In the genomic region with DNA sequence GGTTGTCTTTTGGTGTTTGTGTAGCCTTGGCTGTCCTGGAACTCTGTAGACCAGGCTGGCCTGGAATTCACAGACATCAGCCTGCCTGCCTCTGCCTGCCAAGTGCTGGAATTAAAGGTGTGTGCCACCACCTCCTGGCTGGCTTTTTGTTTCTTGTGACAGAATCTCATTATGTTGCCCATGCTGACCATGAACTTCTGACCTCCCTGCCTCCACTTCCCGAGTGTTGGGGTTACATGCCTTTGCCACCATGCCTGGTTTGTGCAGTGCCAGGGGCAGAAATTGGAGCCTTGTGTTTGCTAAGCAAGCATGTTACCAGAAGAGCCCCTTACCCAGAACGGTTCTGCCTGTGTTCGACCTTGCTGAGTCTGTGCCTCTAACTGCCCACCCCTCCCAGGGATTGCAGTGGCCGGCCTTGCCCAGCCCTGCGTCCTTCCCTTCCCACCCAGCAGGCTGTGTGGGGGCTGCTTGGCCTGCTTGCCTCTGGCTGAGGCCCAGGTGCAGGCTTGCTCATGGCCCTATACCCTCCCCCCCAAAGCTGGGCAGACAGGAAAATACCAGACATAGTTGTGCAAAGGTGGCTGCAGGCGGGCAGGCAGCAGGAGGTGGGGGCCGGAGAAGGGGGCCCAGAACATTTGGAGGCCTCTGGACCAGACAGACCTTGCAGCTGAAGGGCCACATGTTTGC, we compare ENCODE assay signal across 8 mouse cellular contexts. TPM values are rescaled to one million over a fixed set of nuclear protein-coding genes. Genes with fewer than 3 reads are reported as not detected.
DNase-seq lines count a peak whose midpoint lies in the region; ATAC-seq lines count a peak whose summit lies in the region.

No protein-coding gene starts in this region.

- peak; percentile 49; the same call in 1 of the 2 replicates for ATAC-seq in heart, embryonic 14.5 days (ENCODE audit: insufficient number of reproducible peaks, insufficient read depth, low FRiP score, low read depth)
- peak; percentile 50; the same call in 1 of the 2 replicates for ATAC-seq in embryonic facial prominence, embryonic 14.5 days (ENCODE audit: low read depth)
- no peak for ATAC-seq in midbrain, embryonic 13.5 days
- ATAC-seq in erythroblast, adult 5-6 weeks (replicated peaks; ENCODE audit: low FRiP score, poor library complexity, severe bottlenecking) = no peak

- whole genome bisulfite sequencing in heart, embryonic 14.5 days = 14% methylated on average over 7 of the region's 7 CpGs
- WGBS in embryonic facial prominence, embryonic 14.5 days = 10% methylated on average over 7 of the region's 7 CpGs
- WGBS in midbrain, embryonic 13.5 days = 40% methylated on average over 7 of the region's 7 CpGs

- H3K27ac ChIP-seq in heart, embryonic 14.5 days (replicated peaks in 1 of 2; ENCODE audit: control insufficient read depth in 1 of 2, insufficient read depth in 1 of 2, low read depth in 2 of 2, low read length in 2 of 2) = peak overlapping the region; percentile 89
- peak overlapping the region; percentile 77; the same call in 1 of the 2 replicates for H3K27ac ChIP-seq in embryonic facial prominence, embryonic 14.5 days (replicated peaks; ENCODE audit: low read depth, low read length)
- peak overlapping the region; percentile 16; the same call in 1 of the 2 replicates for H3K27ac ChIP-seq in midbrain, embryonic 13.5 days

- no peaks in the 10 kb centered on the region for H3K36me3 ChIP-seq in heart, embryonic 14.5 days (ENCODE audit: control insufficient read depth, insufficient read depth, low read length)
- no peaks in the 10 kb centered on the region for H3K36me3 ChIP-seq in embryonic facial prominence, embryonic 14.5 days (ENCODE audit: control insufficient read depth, insufficient read depth, low read length)
- no peaks in the 10 kb centered on the region for H3K36me3 ChIP-seq in midbrain, embryonic 13.5 days

- H3K4me3 ChIP-seq in heart, embryonic 14.5 days (ENCODE audit: control insufficient read depth in 1 of 2, insufficient read depth in 1 of 2, low read depth in 1 of 2, low read length in 2 of 2) = no peak overlapping the region
- no peak overlapping the region for H3K4me3 ChIP-seq in embryonic facial prominence, embryonic 14.5 days (ENCODE audit: low read depth, low read length)
- H3K4me3 ChIP-seq in midbrain, embryonic 13.5 days (replicated peaks) = no peak overlapping the region

- peak overlapping the region; percentile 36 for H3K4me2 ChIP-seq in heart, embryonic 14.5 days (ENCODE audit: low read length)
- peak overlapping the region; percentile 27; the same call in 1 of the 2 replicates for H3K4me2 ChIP-seq in embryonic facial prominence, embryonic 14.5 days (ENCODE audit: low read depth, low read length)
- no peak overlapping the region for H3K4me2 ChIP-seq in midbrain, embryonic 13.5 days (replicated peaks)

- no peaks in the 10 kb centered on the region for H3K9me3 ChIP-seq in heart, embryonic 14.5 days (ENCODE audit: control insufficient read depth, low read length)
- no peaks in the 10 kb centered on the region for H3K9me3 ChIP-seq in embryonic facial prominence, embryonic 14.5 days (ENCODE audit: control insufficient read depth, low read length)
- no peaks in the 10 kb centered on the region for H3K9me3 ChIP-seq in midbrain, embryonic 13.5 days

- DNase-seq in heart, adult 9 months (ENCODE audit: low spot score in 2 of 2) = no peak
- DNase-seq in embryonic facial prominence, embryonic 14.5 days (ENCODE audit: low spot score) = no peak
- peak; percentile 80 to 92 for DNase-seq in kidney, adult 8-10 months
- no peak for DNase-seq in thymus, adult 18-20 months
- DNase-seq in frontal cortex, postnatal 36 days (ENCODE audit: low spot score in 2 of 2) = no peak

- H3K27me3 ChIP-seq in heart, embryonic 14.5 days (ENCODE audit: control insufficient read depth, insufficient read depth, low read length) = no peaks in the 10 kb centered on the region
- no peaks in the 10 kb centered on the region for H3K27me3 ChIP-seq in embryonic facial prominence, embryonic 14.5 days (replicated peaks; ENCODE audit: control insufficient read depth, insufficient read depth, low read length)
- H3K27me3 ChIP-seq in midbrain, embryonic 13.5 days = no peaks in the 10 kb centered on the region

- peaks cover 89 to 98% of the 10 kb centered on the region in 2 experiments for H3K4me1 ChIP-seq in heart, embryonic 14.5 days (ENCODE audit: control insufficient read depth in 2 of 2, insufficient read depth in 2 of 2, low read length in 2 of 2)
- H3K4me1 ChIP-seq in embryonic facial prominence, embryonic 14.5 days (ENCODE audit: control insufficient read depth, insufficient read depth, low read length) = peaks cover 77% of the 10 kb centered on the region
- H3K4me1 ChIP-seq in midbrain, embryonic 13.5 days (replicated peaks) = peaks cover 96% of the 10 kb centered on the region

- peak overlapping the region; percentile 59; the same call in 1 of the 2 replicates for H3K9ac ChIP-seq in heart, embryonic 14.5 days (ENCODE audit: low read length)
- peak overlapping the region; percentile 45 for H3K9ac ChIP-seq in embryonic facial prominence, embryonic 14.5 days (ENCODE audit: low read depth, low read length)
- peak overlapping the region; percentile 50 for H3K9ac ChIP-seq in midbrain, embryonic 13.5 days (replicated peaks)

RNA-seq across cellular contexts. Expression of a gene that starts 8.4 kb away (rescaled TPM):
- 17.8 and 21.4 TPM in 2 replicates for polyA plus RNA-seq in heart, embryonic 14.5 days (2014; fragmentation: Nextera tagmentation; extraction: Ambion mirVana)
- polyA plus RNA-seq in embryonic facial prominence, embryonic 14.5 days (2014; fragmentation: Nextera tagmentation; extraction: Ambion mirVana) = 34.7 and 36.3 TPM in 2 replicates
- 20.0 and 26.3 TPM in 2 replicates for polyA plus RNA-seq in midbrain, embryonic 13.5 days (2015; fragmentation: Nextera tagmentation; extraction: Ambion mirVana)
- not detected in 2 replicates for total RNA-seq in erythroblast, adult 5-6 weeks (2015; ENCODE audit: low replicate concordance)
- total RNA-seq in erythroblast, adult 5-6 weeks (2017; ENCODE audit: low replicate concordance) = not detected in 2 replicates

RNA-seq across cellular contexts. Expression of a gene that starts 21.9 kb away (rescaled TPM):
- polyA plus RNA-seq in heart, embryonic 14.5 days (2014; fragmentation: Nextera tagmentation; extraction: Ambion mirVana) = 157 and 165 TPM in 2 replicates
- polyA plus RNA-seq in embryonic facial prominence, embryonic 14.5 days (2014; fragmentation: Nextera tagmentation; extraction: Ambion mirVana) = 90.8 and 90.9 TPM in 2 replicates
- polyA plus RNA-seq in midbrain, embryonic 13.5 days (2015; fragmentation: Nextera tagmentation; extraction: Ambion mirVana) = 153 and 155 TPM in 2 replicates
- total RNA-seq in erythroblast, adult 5-6 weeks (2015; ENCODE audit: low replicate concordance) = 3.3 and 10.6 TPM in 2 replicates
- 7.9 and 11.6 TPM in 2 replicates for total RNA-seq in erythroblast, adult 5-6 weeks (2017; ENCODE audit: low replicate concordance)

RNA-seq across cellular contexts. Expression of a gene that starts 36.8 kb away (rescaled TPM):
- 11.9 and 12.8 TPM in 2 replicates for polyA plus RNA-seq in heart, embryonic 14.5 days (2014; fragmentation: Nextera tagmentation; extraction: Ambion mirVana)
- polyA plus RNA-seq in embryonic facial prominence, embryonic 14.5 days (2014; fragmentation: Nextera tagmentation; extraction: Ambion mirVana) = 31.3 and 32.4 TPM in 2 replicates
- 3.2 and 4.6 TPM in 2 replicates for polyA plus RNA-seq in midbrain, embryonic 13.5 days (2015; fragmentation: Nextera tagmentation; extraction: Ambion mirVana)
- total RNA-seq in erythroblast, adult 5-6 weeks (2015; ENCODE audit: low replicate concordance) = not detected in 2 replicates
- not detected in 2 replicates for total RNA-seq in erythroblast, adult 5-6 weeks (2017; ENCODE audit: low replicate concordance)

RNA-seq across cellular contexts. Expression of a gene that starts 36.9 kb away (rescaled TPM):
- 68.9 and 70.3 TPM in 2 replicates for polyA plus RNA-seq in heart, embryonic 14.5 days (2014; fragmentation: Nextera tagmentation; extraction: Ambion mirVana)
- polyA plus RNA-seq in embryonic facial prominence, embryonic 14.5 days (2014; fragmentation: Nextera tagmentation; extraction: Ambion mirVana) = 57.6 and 57.7 TPM in 2 replicates
- polyA plus RNA-seq in midbrain, embryonic 13.5 days (2015; fragmentation: Nextera tagmentation; extraction: Ambion mirVana) = 50.5 and 54.3 TPM in 2 replicates
- total RNA-seq in erythroblast, adult 5-6 weeks (2015; ENCODE audit: low replicate concordance) = 4.8 and 6.9 TPM in 2 replicates
- 9.5 and 10.9 TPM in 2 replicates for total RNA-seq in erythroblast, adult 5-6 weeks (2017; ENCODE audit: low replicate concordance)

RNA-seq across cellular contexts. Expression of a gene that starts 43.3 kb away (rescaled TPM):
- polyA plus RNA-seq in heart, embryonic 14.5 days (2014; fragmentation: Nextera tagmentation; extraction: Ambion mirVana) = 2.5 and 4.1 TPM in 2 replicates
- polyA plus RNA-seq in embryonic facial prominence, embryonic 14.5 days (2014; fragmentation: Nextera tagmentation; extraction: Ambion mirVana) = 16.6 and 17.2 TPM in 2 replicates
- 10.5 and 11.2 TPM in 2 replicates for polyA plus RNA-seq in midbrain, embryonic 13.5 days (2015; fragmentation: Nextera tagmentation; extraction: Ambion mirVana)
- total RNA-seq in erythroblast, adult 5-6 weeks (2015; ENCODE audit: low replicate concordance) = 3.1 and 14.4 TPM in 2 replicates
- 4.6 and 5.9 TPM in 2 replicates for total RNA-seq in erythroblast, adult 5-6 weeks (2017; ENCODE audit: low replicate concordance)

Comparison
In these comparisons a context has a peak if more than half of its experiments do, and no peak if none do; other contexts are left out.
1. ATAC-seq: peak in heart, embryonic 14.5 days (single experiment) and embryonic facial prominence, embryonic 14.5 days (single experiment); none in midbrain, embryonic 13.5 days (single experiment) and erythroblast, adult 5-6 weeks (single experiment).
2. H3K27ac ChIP-seq: peak in every context shown above with its lines; median percentile 89 in heart, embryonic 14.5 days; 77 in embryonic facial prominence, embryonic 14.5 days; 16 in midbrain, embryonic 13.5 days.
3. DNase-seq: peak in kidney, adult 8-10 months (2 of 2); none in heart, adult 9 months (0 of 2), embryonic facial prominence, embryonic 14.5 days (single experiment), thymus, adult 18-20 months (0 of 2) and frontal cortex, postnatal 36 days (0 of 2).
4. Peak in every context shown above with its lines, with median percentiles within 50 percentile points of each other: H3K9ac ChIP-seq.